Mouse (Mus musculus): Measurements from ENCODE around the gene Mgat5.

Mgat5 gene

DNA sequence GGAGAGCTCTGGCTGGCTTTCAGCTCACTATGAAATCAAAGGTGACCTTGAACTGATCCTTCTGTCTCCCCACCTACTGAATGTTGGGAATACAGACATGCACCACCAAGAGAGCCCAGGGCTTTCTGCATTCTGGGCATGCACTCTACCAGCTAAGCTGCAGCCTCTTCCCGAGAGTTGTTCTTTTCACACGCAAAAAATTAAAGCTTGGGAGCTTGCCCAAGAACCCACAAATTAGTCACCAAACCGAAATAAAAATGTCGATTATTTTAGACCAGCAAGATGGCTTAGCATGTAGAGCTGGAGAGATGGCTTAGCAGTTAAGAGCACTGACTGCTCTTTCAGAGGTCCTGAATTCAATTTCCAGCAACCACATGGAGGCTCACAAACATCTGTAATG, 230.0 kb downstream of the Mgat5 start:
- DNase-seq (ENCODE audit: low spot score) = no peak

DNA sequence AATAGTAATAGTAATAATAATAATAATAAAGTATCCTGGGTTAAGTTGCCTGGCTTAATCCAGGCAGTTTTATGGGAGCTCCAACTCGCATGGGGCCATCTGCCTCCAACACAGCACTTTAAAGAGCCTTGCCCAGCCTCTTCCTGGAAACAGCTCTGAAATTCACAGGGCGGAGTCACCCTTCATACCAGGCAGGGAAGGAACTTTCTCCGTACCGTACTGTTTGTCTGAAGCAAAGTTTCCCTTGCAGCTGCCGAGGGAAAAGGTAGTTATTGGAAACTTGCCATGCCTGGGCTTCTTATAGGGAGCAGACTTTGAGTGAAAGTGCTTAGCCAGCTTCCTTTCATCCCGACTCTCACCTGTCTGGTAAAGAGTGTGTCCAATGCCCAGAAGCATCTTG, 232.3 kb downstream of the Mgat5 start:
- no peak for DNase-seq (ENCODE audit: low spot score)

DNA sequence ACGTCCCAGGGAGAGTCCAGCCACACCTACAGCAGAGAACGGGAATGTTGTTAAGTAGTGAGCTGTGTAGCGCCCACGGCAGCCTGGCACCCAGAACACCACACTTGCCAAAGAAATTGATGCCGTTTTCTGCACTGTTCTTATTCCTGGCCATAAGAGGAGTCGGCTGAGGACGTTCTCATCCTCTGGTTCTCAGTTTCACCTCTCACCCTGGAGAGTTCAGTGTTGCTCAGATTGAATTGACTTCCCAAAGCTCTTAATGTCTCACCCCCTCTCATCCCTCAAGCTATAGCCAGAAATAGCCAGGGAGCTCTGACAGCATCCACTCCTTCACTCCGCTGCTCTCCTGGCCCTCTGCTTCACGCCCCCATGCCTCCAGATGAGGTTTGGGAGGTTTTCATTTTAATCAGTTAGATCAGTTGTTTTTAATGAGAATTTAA, 234.7 kb downstream of the Mgat5 start:
- DNase-seq (ENCODE audit: low spot score) = no peak

DNA sequence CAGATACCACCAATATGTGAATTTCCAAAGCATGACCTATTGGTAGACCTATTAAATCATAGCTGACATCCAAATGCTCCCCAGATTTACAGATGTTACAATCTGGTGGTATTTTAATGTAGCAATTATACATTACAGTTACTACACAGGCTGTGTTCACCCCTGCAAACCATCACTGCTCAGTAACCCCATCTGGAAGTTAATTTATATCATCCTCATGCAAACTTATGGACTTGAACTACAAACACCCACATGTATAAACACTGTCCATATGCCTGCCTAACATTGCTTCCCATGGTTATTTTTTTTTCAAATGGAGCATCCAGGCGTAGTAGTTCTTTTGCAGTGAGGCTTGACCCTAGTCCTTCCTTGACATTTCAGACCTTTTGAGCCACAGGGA, 236.2 kb downstream of the Mgat5 start:
- no peak for DNase-seq (ENCODE audit: low spot score)

- DNase-seq (ENCODE audit: low spot score) = no peak
Measured at GRCm38 (mm10) chr1:127441736-127442135, 236.9 kb downstream of the Mgat5 start.

- no peak for DNase-seq (ENCODE audit: low spot score)
Measured at GRCm38 (mm10) chr1:127442880-127443877, 238.4 kb downstream of the Mgat5 start.

DNA sequence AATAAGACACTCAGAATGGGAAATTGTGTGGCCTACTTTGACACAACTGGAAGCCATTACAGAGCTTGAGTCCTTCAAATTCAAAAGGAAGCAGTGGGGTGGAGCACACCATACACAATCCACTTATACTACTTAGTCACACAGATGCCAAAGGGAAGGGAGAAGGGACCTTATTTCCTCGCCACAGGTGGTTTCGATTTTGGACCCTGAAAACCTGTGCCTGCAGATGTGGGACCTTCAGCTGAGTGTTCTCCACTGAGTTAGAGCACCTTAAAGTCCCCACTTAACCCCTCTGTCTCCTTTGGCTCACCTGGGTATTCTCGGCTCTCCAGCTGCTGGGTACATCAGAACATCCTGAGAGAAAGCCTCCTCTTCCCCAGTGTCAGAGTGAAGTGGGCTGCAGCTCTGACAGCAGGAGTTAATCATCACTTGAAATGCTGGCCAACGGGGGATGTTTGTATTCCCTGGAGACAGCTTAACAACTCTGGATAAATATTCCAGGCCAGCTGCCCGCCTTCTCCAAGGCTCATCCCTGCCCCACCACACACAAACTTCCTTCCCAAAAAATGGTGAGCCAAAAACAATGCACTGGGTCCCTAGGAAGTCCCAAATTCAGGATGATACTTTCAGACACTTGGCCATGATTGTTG, 240.1 kb downstream of the Mgat5 start:
- DNase-seq (ENCODE audit: low spot score) = no peak

- DNase-seq (ENCODE audit: low spot score) = no peak
Measured at GRCm38 (mm10) chr1:127453397-127453796, 248.6 kb downstream of the Mgat5 start.

- peak; percentile 70 for DNase-seq (ENCODE audit: low spot score)
Measured at GRCm38 (mm10) chr1:127459015-127459451, 254.2 kb downstream of the Mgat5 start.

DNA sequence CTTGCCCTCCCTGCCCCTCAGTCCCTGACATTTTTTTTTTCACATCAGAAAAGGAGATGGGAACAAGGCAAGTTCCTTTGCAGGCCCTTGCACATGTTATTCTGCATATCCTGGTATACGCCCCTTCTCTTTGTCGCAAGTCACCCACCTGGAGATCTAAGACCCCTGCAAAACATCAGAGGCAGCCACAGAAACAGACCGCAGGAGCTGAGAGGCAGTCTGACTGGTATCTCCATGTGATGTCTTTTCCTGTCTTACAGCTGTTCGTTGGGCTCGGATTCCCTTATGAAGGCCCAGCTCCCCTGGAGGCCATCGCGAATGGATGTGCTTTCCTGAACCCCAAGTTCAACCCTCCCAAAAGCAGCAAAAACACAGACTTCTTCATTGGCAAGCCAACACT, 254.8 kb downstream of the Mgat5 start:
- no peak for DNase-seq (ENCODE audit: low spot score)

- DNase-seq (ENCODE audit: low spot score) = no peak
Measured at GRCm38 (mm10) chr1:127461017-127461416, 256.2 kb downstream of the Mgat5 start.

GRCm38 (mm10) chr1:127464041-127464440, 259.2 kb downstream of the Mgat5 start:
- no peak for DNase-seq (ENCODE audit: low spot score)

DNA sequence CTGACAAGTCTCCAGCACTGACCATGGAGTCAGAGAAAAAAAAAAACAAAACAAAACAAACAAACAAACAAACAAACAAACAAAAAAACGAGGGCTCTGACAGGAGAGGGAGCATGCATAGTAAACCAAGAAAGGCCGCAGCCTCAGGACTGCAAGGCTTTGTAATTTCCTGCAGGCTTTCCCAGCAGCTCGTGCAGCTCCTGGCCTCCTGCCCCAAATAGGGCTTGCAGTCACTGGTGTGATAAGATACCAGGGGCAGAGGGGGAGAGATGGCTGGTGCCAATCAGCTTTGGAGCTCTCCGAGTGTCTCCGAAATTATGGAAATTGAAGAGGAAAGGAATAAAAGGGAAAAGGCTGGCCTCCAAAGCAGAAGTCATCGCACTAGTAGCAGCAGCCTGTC, 260.5 kb downstream of the Mgat5 start:
- DNase-seq (ENCODE audit: low spot score) = peak; percentile 56

GRCm38 (mm10) chr1:127467238-127467637, 262.4 kb downstream of the Mgat5 start:
- DNase-seq (ENCODE audit: low spot score) = no peak

DNA sequence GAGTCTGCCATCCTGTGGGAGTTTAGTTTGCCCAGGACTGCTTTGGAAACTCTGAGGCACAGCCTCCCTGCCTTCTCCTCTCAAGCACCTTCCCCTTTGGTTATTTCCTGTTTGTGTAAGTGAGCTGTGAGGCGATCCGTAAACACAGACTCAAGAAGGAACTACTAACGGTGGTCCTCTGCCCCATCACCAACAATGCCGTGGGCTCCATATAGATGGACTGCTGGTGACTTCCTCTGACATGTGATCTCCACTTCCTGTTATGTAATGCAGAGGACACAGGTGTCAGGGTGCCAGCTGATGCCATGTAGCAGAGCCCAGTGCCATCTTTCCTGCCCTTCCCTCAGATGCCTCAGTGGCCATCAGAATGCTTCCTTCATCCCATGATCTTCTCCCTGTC, 265.4 kb downstream of the Mgat5 start:
- DNase-seq (ENCODE audit: low spot score) = no peak

- no peak for DNase-seq (ENCODE audit: low spot score)
Measured at GRCm38 (mm10) chr1:127475756-127476155, 270.9 kb downstream of the Mgat5 start.

DNA sequence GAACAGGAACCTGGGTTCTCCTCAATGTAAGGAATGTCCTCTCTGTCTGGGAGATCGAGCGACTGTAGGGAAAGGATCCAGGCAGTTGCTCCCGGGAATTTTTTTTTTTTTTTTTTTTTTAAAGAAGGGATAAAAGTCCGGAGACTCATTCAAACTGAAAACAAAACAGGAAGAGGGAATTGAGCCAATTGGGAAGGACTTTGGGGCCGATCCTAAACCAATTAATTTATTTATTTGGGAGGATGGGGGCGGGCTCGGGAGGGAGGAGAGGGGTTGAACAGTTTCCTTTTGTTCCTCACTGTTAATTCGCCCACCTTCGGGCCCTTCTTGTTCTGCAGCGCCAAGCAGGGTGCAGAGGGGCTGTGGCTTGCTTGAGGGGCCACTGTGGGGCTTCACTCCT, 278.1 kb downstream of the Mgat5 start:
- no peak for DNase-seq (ENCODE audit: low spot score)

- DNase-seq (ENCODE audit: low spot score) = peak; percentile 30
Measured at GRCm38 (mm10) chr1:127484188-127484587, 279.4 kb downstream of the Mgat5 start.

GRCm38 (mm10) chr1:127484826-127485225, 280.0 kb downstream of the Mgat5 start:
- no peak for DNase-seq (ENCODE audit: low spot score)

DNA sequence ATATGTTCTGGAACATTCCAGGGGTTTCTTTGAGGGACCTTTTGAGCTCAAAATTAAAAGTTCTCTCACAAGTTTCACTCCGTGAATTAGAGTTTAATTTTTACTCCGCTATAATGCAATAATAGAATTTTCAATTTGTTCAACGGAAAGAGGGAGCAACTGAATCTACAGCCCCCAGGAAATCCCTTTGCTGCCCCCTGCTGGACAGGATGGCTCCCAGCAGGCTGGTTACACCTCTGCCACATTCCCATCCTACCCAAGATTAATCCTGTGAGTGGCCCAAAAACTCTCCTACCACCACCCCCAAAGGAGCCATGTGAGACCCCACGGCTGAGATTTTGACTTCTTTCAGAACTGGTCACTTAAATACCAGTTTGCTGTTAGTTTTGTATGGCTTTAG, 282.3 kb downstream of the Mgat5 start:
- DNase-seq (ENCODE audit: low spot score) = no peak

DNA sequence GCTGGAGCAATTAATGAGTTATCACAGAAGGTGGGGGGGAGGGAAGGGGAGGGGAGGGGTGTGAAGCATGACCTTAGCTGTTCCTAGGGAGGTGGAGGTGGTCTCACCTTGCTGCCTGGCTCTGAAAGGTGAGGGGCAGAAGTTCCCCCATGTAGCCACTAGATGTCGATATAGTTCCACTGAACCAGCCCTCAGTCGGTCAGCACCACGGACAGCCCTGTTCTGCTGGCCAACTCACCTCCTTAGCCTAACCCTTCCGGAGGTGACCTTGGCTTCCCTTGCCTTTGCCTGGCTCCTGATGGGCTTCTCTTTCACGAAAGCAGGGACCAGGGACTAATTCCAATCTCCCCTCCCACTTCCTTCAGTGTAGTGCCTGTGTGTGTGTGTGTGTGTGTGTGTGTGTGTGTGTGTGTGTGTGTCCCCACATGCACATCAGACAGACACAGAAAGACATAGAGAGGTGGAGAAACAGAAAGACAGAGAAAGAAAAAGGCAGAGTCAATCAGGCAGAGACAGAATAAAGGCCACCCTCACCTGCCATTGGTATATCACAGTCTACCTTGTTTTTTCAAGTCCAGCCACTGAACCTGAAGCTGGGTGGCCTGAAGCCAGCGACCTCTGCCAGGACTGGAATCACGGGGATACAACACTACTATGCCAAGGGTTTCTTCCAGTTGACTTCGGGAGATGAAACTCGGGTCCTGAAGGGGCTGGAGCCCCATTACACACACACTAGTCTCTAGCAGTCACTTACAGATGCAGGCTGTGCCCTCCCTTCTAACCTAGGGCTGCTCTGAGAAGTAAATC, 292.1 kb downstream of the Mgat5 start:
- DNase-seq (ENCODE audit: low spot score) = peak; percentile 29

DNA sequence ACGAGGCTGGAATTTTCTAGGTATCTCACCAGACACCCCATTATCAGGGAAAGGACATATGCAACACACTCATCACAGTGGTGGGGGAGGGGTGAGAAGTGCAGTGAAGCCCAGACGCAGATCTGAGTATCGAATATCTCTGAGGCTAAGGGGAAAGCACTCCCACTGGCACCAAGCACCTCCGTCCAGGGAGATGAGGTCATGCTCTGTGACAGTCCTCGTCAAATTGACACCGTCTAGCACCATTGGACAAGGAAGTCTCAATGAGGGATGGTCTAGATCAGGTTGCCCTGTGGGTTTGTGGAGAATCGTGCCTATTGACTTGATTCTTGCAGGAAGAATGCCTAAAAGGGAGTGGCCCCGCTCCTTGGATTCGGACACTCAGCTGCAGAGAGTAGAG, 293.9 kb downstream of the Mgat5 start:
- no peak for DNase-seq (ENCODE audit: low spot score)

Measured in ovary, adult 18-20 months (tissue).